Mouse (Mus musculus) cortical plate, adult 2 months (tissue): ENCODE data around the gene Nlrc5.

ENCODE experiments used
- CTCF ChIP-seq: fragments of 200-500 bp; IDR thresholded peaks from 2 replicates; pipeline ENCODE4 v1.5.1; 2011; ENCODE audit warnings: mild to moderate bottlenecking, control low read depth, low read length; ENCODE audit not compliant: insufficient read depth; ENCODE audit errors: extremely low read depth
- POLR2A ChIP-seq: fragments of 200-500 bp; IDR thresholded peaks from 2 replicates; pipeline ENCODE4 v1.6.1; 2011; ENCODE audit warnings: mild to moderate bottlenecking, low read length, control low read depth; ENCODE audit not compliant: insufficient read depth; ENCODE audit errors: extremely low read depth

- TF ChIP-seq CTCF (no peak), POLR2A (no peak)
These were observed 802 bp downstream of the Nlrc5 start for GRCm38 (mm10) chr8:94434958-94435357.
